In the genomic region with DNA sequence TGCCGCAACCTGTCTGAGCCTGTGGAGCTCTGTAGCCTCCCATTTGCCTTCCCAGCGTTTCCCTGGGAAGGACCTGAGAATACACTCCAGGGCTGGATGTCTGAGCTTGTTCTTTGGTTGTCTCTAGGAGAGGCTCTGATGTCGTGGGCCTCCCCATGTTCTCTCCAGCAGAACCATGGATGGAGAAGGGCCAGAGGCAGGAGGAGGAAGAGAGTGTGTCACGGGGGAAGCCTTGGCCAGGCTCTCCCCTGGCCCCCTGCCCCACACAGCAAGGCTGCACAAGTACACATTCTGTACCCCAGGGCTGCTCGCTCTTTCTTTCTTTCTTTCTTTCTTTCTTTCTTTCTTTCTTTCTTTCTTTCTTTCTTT, we compare ENCODE assay signal across 10 mouse cellular contexts.
DNase-seq lines count a peak whose midpoint lies in the region; ATAC-seq and TF ChIP-seq lines count a peak whose summit lies in the region.
"Had no signal": no experiment of that assay in that cellular context is flagged by ENCODE, and none has a peak within 500 bp of the region (broad histone marks: within the 10 kb centered on the region; RNA-seq: fewer than 3 reads in every experiment).

No protein-coding gene starts in this region.

- WGBS in liver, postnatal 0 days (ENCODE audit: insufficient replicate concordance), result 84% methylated on average over 5 of the region's 5 CpGs
- WGBS in liver, embryonic 12.5 days (ENCODE audit: insufficient replicate concordance), result 65% methylated on average over 5 of the region's 5 CpGs
- 77% methylated on average over 5 of the region's 5 CpGs for WGBS in forebrain, embryonic 12.5 days
- 41% methylated on average over 5 of the region's 5 CpGs for WGBS in heart, embryonic 16.5 days
- WGBS in midbrain, postnatal 0 days, result 65% methylated on average over 5 of the region's 5 CpGs

- no peak overlapping the region for H3K4me3 ChIP-seq in liver, postnatal 0 days (ENCODE audit: low read depth, low read length)
- no peak overlapping the region for H3K4me3 ChIP-seq in liver, embryonic 12.5 days
- H3K4me3 ChIP-seq in forebrain, embryonic 12.5 days (replicated peaks), result no peak overlapping the region
- no peak overlapping the region for H3K4me3 ChIP-seq in heart, embryonic 16.5 days (ENCODE audit: low read length)
- no peak overlapping the region for H3K4me3 ChIP-seq in midbrain, postnatal 0 days (ENCODE audit: low read depth, low read length)

- 0 out of 2 replicates have a peak overlapping the region, but pooled peaks have one; percentile 11 for H3K27ac ChIP-seq in liver, postnatal 0 days (ENCODE audit: low read depth)
- no peak overlapping the region for H3K27ac ChIP-seq in liver, embryonic 12.5 days
- H3K27ac ChIP-seq in forebrain, embryonic 12.5 days, result peak overlapping the region; percentile 97; the same call in 1 of the 2 replicates
- H3K27ac ChIP-seq in heart, embryonic 16.5 days (ENCODE audit: low read length), result peak overlapping the region; percentile 100
- peak overlapping the region; percentile 93 for H3K27ac ChIP-seq in midbrain, postnatal 0 days (ENCODE audit: low read depth, low read length)

- no peaks in the 10 kb centered on the region for H3K36me3 ChIP-seq in liver, postnatal 0 days (replicated peaks; ENCODE audit: insufficient read depth, low read length)
- no peaks in the 10 kb centered on the region for H3K36me3 ChIP-seq in liver, embryonic 12.5 days
- no peaks in the 10 kb centered on the region for H3K36me3 ChIP-seq in forebrain, embryonic 12.5 days (replicated peaks)
- no peaks in the 10 kb centered on the region for H3K36me3 ChIP-seq in heart, embryonic 16.5 days (ENCODE audit: control insufficient read depth, insufficient read depth)
- H3K36me3 ChIP-seq in midbrain, postnatal 0 days (ENCODE audit: insufficient read depth, low read length), result no peaks in the 10 kb centered on the region

- no peaks in the 10 kb centered on the region for H3K9me3 ChIP-seq in liver, postnatal 0 days (ENCODE audit: low read length)
- no peaks in the 10 kb centered on the region for H3K9me3 ChIP-seq in liver, embryonic 12.5 days (replicated peaks)
- H3K9me3 ChIP-seq in forebrain, embryonic 12.5 days, result no peaks in the 10 kb centered on the region
- H3K9me3 ChIP-seq in heart, embryonic 16.5 days (replicated peaks; ENCODE audit: control insufficient read depth, low read length), result no peaks in the 10 kb centered on the region
- no peaks in the 10 kb centered on the region for H3K9me3 ChIP-seq in midbrain, postnatal 0 days (ENCODE audit: low read length)

- TF ChIP-seq EP300 in liver, postnatal 0 days (IDR thresholded peaks at IDR 0.05; ENCODE audit: low read depth), result no peak

- H3K27me3 ChIP-seq in liver, postnatal 0 days (ENCODE audit: insufficient read depth, low read length), result no peaks in the 10 kb centered on the region
- no peaks in the 10 kb centered on the region for H3K27me3 ChIP-seq in liver, embryonic 12.5 days (replicated peaks)
- 0 out of 2 replicates have a peak, but pooled peaks cover 5% of the 10 kb centered on the region for H3K27me3 ChIP-seq in forebrain, embryonic 12.5 days
- no peaks in the 10 kb centered on the region for H3K27me3 ChIP-seq in heart, embryonic 16.5 days (ENCODE audit: control insufficient read depth, insufficient read depth, low read length)
- H3K27me3 ChIP-seq in midbrain, postnatal 0 days (ENCODE audit: insufficient read depth, low read length), result no peaks in the 10 kb centered on the region

- peaks cover 39% of the 10 kb centered on the region for H3K4me1 ChIP-seq in liver, postnatal 0 days (ENCODE audit: insufficient read depth)
- H3K4me1 ChIP-seq in liver, embryonic 12.5 days, result peaks cover 38% of the 10 kb centered on the region
- H3K4me1 ChIP-seq in forebrain, embryonic 12.5 days, result peaks cover 59% of the 10 kb centered on the region
- H3K4me1 ChIP-seq in heart, embryonic 16.5 days (ENCODE audit: control insufficient read depth, insufficient read depth, low read length), result peaks cover 55% of the 10 kb centered on the region
- H3K4me1 ChIP-seq in midbrain, postnatal 0 days (ENCODE audit: insufficient read depth, low read length), result peaks cover 32% of the 10 kb centered on the region

- DNase-seq in liver, postnatal 0 days, result no peak
- DNase-seq in midbrain, postnatal 0 days (ENCODE audit: low spot score), result no peak
- DNase-seq in layer of hippocampus, adult 18-20 months (ENCODE audit: low spot score in 2 of 2), result no peak
- DNase-seq in layer of hippocampus, postnatal 14 days (ENCODE audit: low spot score in 2 of 2), result no peak
- DNase-seq: right cerebral cortex, postnatal 25 days had no signal

- no peak overlapping the region for H3K4me2 ChIP-seq in liver, postnatal 0 days (ENCODE audit: low read depth, low read length)
- no peak overlapping the region for H3K4me2 ChIP-seq in liver, embryonic 12.5 days
- H3K4me2 ChIP-seq in forebrain, embryonic 12.5 days, result no peak overlapping the region
- no peak overlapping the region for H3K4me2 ChIP-seq in heart, embryonic 16.5 days (ENCODE audit: low read depth, low read length)
- H3K4me2 ChIP-seq in midbrain, postnatal 0 days (ENCODE audit: low read depth, low read length, poor library complexity, severe bottlenecking), result no peak overlapping the region
- H3K4me2 ChIP-seq: liver, embryonic 11.5 days had no signal

- no peak overlapping the region for H3K9ac ChIP-seq in liver, postnatal 0 days (replicated peaks)
- H3K9ac ChIP-seq in liver, embryonic 12.5 days, result no peak overlapping the region
- H3K9ac ChIP-seq in forebrain, embryonic 12.5 days, result no peak overlapping the region
- H3K9ac ChIP-seq in heart, embryonic 16.5 days (ENCODE audit: low read length), result peak overlapping the region; percentile 67
- no peak overlapping the region for H3K9ac ChIP-seq in midbrain, postnatal 0 days (replicated peaks; ENCODE audit: low read length, poor library complexity, severe bottlenecking)

- no peak for TF ChIP-seq CTCF in liver, postnatal 0 days (IDR thresholded peaks at IDR 0.05; ENCODE audit: low read depth)
- TF ChIP-seq CTCF in midbrain, postnatal 0 days (IDR thresholded peaks at IDR 0.05), result no peak

- ATAC-seq in liver, postnatal 0 days, result no peak
- no peak for ATAC-seq in liver, embryonic 12.5 days
- ATAC-seq in forebrain, embryonic 12.5 days (ENCODE audit: low FRiP score), result no peak
- no peak for ATAC-seq in heart, embryonic 16.5 days (replicated peaks; ENCODE audit: extremely low read depth, insufficient read depth, low FRiP score)
- no peak for ATAC-seq in midbrain, postnatal 0 days (ENCODE audit: low FRiP score)
- ATAC-seq in CD4-positive, CD25-positive, alpha-beta regulatory T cell, adult 4 months, result no peak
